Mouse (Mus musculus): ENCODE data around the gene H2-Ke6.

- TF ChIP-seq CTCF (IDR thresholded peaks at IDR 0.05; ENCODE audit: low read depth) (peak; percentile 79), EP300 (optimal IDR thresholded peaks at IDR 0.05) (no peak)
Observed at GRCm38 (mm10) chr17:34034064-34034463, 6.2 kb upstream of the H2-Ke6 start.
